Mouse (Mus musculus) liver, postnatal 0 days (tissue): ENCODE data around the gene Atp1a2. TPM values are rescaled to one million over a fixed set of nuclear protein-coding genes. Genes with fewer than 3 reads are reported as not detected.
A peak's percentile ranks its signal among the peaks of the same experiment; 100 is the strongest.

Experiments used
- ATAC-seq: fragments of 200-750 bp; cut with Nextera tagmentation; 2 replicates; pipeline ENCODE4 v1.8.0; 2017; ENCODE audit warnings: mild to moderate bottlenecking, moderate library complexity
- DNase-seq: peaks from one replicate; pipeline ENCODE4 v3.0.0-alpha.2; 2016
- H3K27ac ChIP-seq: fragments of 300-500 bp; sonication (generic); 2 replicates; pipeline ENCODE4 v1.5.1; 2014; ENCODE audit warnings: antibody characterized with exemption, moderate library complexity, mild to moderate bottlenecking, low read depth
- H3K27me3 ChIP-seq: fragments of 300-500 bp; sonication (generic); 2 replicates; pipeline ENCODE4 v1.6.1; 2014; ENCODE audit warnings: low read length, control low read depth, mixed read lengths; ENCODE audit not compliant: insufficient read depth
- H3K36me3 ChIP-seq: fragments of 300-500 bp; sonication (generic); replicated peaks from 2 replicates; pipeline ENCODE4 v1.6.1; 2014; ENCODE audit warnings: mild to moderate bottlenecking, control low read depth, low read length, moderate library complexity, mixed read lengths; ENCODE audit not compliant: insufficient read depth
- H3K4me1 ChIP-seq: fragments of 300-500 bp; sonication (generic); 2 replicates; pipeline ENCODE4 v1.6.1; 2014; ENCODE audit warnings: antibody characterized with exemption, mild to moderate bottlenecking, control low read depth; ENCODE audit not compliant: insufficient read depth
- H3K4me2 ChIP-seq: fragments of 300-500 bp; sonication (generic); 2 replicates; pipeline ENCODE4 v1.6.1; 2014; ENCODE audit warnings: low read depth, mild to moderate bottlenecking, low read length, moderate library complexity, mixed read lengths
- H3K4me3 ChIP-seq: fragments of 300-500 bp; sonication (generic); 2 replicates; pipeline ENCODE4 v1.5.1; 2014; ENCODE audit warnings: low read depth, low read length
- H3K9ac ChIP-seq: fragments of 300-500 bp; sonication (generic); replicated peaks from 2 replicates; pipeline ENCODE4 v1.6.1; 2014; ENCODE audit warnings: mild to moderate bottlenecking, moderate library complexity
- H3K9me3 ChIP-seq: fragments of 300-500 bp; sonication (generic); 2 replicates; pipeline ENCODE4 v1.6.1; 2016; ENCODE audit warnings: mild to moderate bottlenecking, control low read depth, low read length, mixed read lengths
- CTCF ChIP-seq: sonication (generic); IDR thresholded peaks from 2 replicates; pipeline ENCODE4 v1.5.1; 2016; ENCODE audit warnings: antibody characterized with exemption, low read depth
- EP300 ChIP-seq: IDR thresholded peaks from 2 replicates; pipeline ENCODE4 v1.6.1; 2016; ENCODE audit warnings: antibody characterized with exemption, low read depth, mild to moderate bottlenecking
- WGBS: fragments of 180-500 bp; shearing (Covaris S2); extraction: QIAGEN DNeasy Blood & Tissue Kit; methylation state at CpG from one replicate; pipeline ENCODE4 v1.1.7; 2014; ENCODE audit not compliant: insufficient replicate concordance; 5-methylcytosine and 5-hydroxymethylcytosine counted together
- polyA plus RNA-seq: library from polyadenylated mRNA; unstranded; fragments of >200 nt; fragmentation: Nextera tagmentation; extraction: Ambion mirVana; gene quantifications from 2 replicates; pipeline ENCODE4 v1.2.1, GENCODE M21; 2015

Atp1a2 gene
- polyA plus RNA-seq, 1 experiment from 2014 or later, result 0.29 TPM

DNA sequence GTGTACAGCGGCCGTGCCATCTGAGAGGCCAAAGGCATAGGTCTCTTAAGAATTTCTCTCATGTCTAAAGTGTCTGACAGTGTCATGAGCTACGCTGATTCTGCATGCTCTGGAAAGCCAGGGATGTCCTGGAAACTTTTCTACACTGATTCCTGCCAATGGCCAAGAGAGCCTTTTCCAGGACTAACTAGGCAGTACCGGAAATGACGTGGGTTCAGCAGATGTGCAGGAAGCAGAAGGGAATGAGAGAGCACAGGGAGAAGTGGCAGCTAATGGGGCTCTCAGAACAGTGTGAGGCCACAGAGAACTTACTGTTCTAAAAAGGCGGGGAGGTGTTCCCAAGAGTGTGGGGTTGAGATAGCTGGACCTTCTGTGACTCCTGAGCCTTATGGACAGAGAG, 24.5 kb downstream of the Atp1a2 start:
- TF ChIP-seq EP300, result no peak
- no peak for TF ChIP-seq CTCF
- H3K36me3 ChIP-seq, result no peaks in the 10 kb centered on the region
- peaks cover 7% of the 10 kb centered on the region; the same call in 1 of the 2 replicates for H3K4me1 ChIP-seq
- 81% methylated on average over 6 of the region's 6 CpGs for WGBS
- H3K9me3 ChIP-seq, result no peaks in the 10 kb centered on the region
- no peak overlapping the region for H3K9ac ChIP-seq
- no peaks in the 10 kb centered on the region for H3K27me3 ChIP-seq
- ATAC-seq (no peak), DNase-seq (no peak)
- H3K4me2 ChIP-seq, result no peak overlapping the region
- no peak overlapping the region for H3K27ac ChIP-seq
- no peak overlapping the region for H3K4me3 ChIP-seq

DNA sequence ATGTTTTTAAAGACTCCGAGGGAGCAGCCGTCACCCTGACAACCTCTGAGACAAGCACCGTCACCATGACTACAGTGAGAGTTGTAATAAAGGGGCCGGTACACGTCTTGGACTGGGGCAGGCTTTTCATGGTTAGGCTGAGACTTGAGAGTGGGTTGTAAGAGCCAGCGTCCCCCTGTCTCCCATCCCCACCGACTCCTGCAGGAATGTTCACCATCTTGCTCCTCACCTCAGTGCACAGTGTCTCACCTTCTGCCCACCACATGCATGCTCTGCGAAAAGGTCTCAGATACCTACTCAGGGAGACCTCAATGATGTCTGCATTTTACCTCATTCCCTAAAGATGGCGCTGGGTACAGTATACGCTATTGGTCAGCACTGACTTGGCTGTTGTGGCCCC, 26.1 kb downstream of the Atp1a2 start:
- Histone ChIP-seq H3K27ac (no peak overlapping the region), H3K4me1 (peaks cover 7% of the 10 kb centered on the region; the same call in 1 of the 2 replicates), H3K9me3 (no peaks in the 10 kb centered on the region), H3K4me2 (no peak overlapping the region), H3K4me3 (no peak overlapping the region), H3K9ac (no peak overlapping the region), H3K36me3 (no peaks in the 10 kb centered on the region), H3K27me3 (no peaks in the 10 kb centered on the region)
- TF ChIP-seq CTCF (no peak), EP300 (no peak)
- 79% methylated on average over 10 of the region's 10 CpGs for WGBS
- ATAC-seq, result no peak
- no peak for DNase-seq

DNA sequence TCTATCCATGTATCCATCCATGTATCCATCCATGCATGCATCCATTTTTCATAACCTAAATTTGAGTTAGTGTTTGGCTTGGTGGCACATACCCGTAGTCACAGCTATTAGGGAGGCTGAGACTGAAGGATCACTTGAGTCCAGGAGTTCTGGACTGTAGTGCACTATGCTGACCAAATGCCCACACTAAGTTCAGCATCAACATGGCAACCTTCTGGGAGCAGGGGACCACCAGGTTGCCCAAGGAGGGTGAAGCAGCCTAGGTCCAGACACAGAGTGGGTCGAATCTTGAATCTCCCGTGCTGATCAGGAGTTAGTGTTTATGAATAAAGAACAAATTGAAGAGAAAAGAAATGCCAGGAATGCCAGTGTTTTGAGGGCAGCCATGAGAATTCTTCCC, 26.7 kb downstream of the Atp1a2 start:
- H3K27me3 ChIP-seq, result no peaks in the 10 kb centered on the region
- H3K9me3 ChIP-seq, result no peaks in the 10 kb centered on the region
- 87% methylated on average over 3 of the region's 3 CpGs for WGBS
- H3K9ac ChIP-seq, result no peak overlapping the region
- ATAC-seq, result no peak
- H3K4me2 ChIP-seq, result no peak overlapping the region
- DNase-seq, result no peak
- H3K4me1 ChIP-seq, result peaks cover 7% of the 10 kb centered on the region; the same call in 1 of the 2 replicates
- TF ChIP-seq CTCF (no peak), EP300 (no peak)
- no peak overlapping the region for H3K4me3 ChIP-seq
- no peak overlapping the region for H3K27ac ChIP-seq
- H3K36me3 ChIP-seq, result no peaks in the 10 kb centered on the region

DNA sequence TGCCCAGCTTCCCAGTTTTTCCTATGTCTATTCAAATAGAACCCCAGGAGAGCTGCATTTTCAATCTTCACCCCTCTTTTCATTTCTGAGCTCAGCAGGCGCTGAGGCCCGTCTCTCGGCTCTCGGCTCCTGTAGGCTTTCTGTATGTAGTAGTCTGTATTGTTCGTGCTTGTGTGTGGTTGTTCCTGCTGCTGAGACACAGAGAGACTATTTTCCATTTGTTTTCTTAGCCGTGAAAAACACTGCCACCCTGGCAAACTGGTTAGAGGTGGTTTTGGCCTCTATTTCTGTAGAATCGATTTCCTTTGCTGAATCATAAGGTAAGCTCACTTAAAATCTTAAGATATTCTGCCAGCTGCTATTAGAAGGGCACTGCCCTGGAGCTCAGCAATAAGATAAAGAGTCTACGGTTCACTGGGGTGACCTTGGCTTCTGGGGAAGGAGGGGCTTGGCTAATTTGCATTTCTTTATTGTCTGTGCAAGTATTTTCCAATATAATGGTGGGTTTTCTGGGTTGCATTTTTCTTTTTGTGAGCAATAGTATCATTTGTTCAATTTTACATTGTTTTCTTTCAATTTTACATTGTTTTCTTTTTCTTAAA, 36.3 kb downstream of the Atp1a2 start, which contains the start of gene Igsf8:
Gene Igsf8 (plus strand): TSS at position 165 of the 602 bp plus-strand sequence.
- no peaks in the 10 kb centered on the region for H3K4me1 ChIP-seq
- TF ChIP-seq EP300, result no peak
- TF ChIP-seq CTCF, result no peak
- 75% methylated on average over 8 of the region's 8 CpGs for WGBS
- no peak within 1 kb of the TSS for H3K9ac ChIP-seq
- H3K27me3 ChIP-seq, result no peaks in the 10 kb centered on the region
- H3K27ac ChIP-seq, result no peak within 1 kb of the TSS
- H3K36me3 ChIP-seq, result no peaks in the 10 kb centered on the region
- no peak within 1 kb of the TSS for H3K4me2 ChIP-seq
- ATAC-seq (no peak), DNase-seq (no peak)
- no peak within 1 kb of the TSS for H3K4me3 ChIP-seq
- no peaks in the 10 kb centered on the region for H3K9me3 ChIP-seq

DNA sequence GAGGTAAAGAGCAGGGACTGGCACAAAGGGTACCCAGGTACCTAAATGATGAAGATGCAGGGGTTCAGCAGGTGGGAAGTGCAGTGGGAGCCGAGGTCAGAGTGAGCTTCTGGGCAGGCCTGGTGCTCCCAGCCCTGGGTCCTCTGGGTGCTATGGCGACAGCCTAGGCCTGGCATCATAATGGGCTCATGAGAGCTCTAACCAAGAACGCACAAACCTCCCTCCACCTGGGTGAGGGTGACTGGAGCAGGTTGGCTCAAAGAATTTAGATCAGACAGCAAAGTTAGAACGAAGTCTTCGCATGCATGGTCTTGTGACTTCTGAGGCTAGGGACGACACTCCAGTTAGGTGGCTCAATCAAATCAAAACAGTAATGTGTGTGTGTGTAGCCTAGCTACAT, 39.5 kb downstream of the Atp1a2 start, which contains the start of gene Atp1a4:
Gene Atp1a4 (minus strand): TSS at position 101 of the 400 bp plus-strand sequence.
- Histone ChIP-seq H3K4me3 (no peak within 1 kb of the TSS), H3K27me3 (no peaks in the 10 kb centered on the region), H3K9ac (no peak within 1 kb of the TSS), H3K27ac (no peak within 1 kb of the TSS), H3K4me1 (no peaks in the 10 kb centered on the region), H3K36me3 (no peaks in the 10 kb centered on the region), H3K9me3 (no peaks in the 10 kb centered on the region), H3K4me2 (no peak within 1 kb of the TSS)
- 76% methylated on average over 6 of the region's 6 CpGs for WGBS
- ATAC-seq (no peak), DNase-seq (no peak)
- TF ChIP-seq CTCF (no peak), EP300 (no peak)

DNA sequence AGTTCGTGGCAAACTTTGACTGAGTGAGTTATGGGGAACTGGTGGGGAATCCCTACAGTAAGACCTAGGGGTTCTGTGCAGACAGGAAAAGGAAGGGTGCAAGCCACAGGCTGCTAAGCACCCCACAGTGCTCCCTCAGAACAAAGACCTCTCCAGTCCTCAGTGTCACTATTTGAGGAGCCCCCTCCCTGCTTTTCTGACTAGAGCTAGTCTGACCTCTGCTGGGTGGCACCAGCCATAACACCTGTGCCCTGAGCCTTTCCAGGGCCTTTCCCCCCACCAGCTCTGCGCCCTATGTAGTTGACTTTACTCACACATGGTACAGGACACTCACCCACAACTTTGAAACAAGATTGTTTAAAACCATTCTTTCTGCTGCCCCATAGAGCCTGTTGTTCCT, 50.2 kb downstream of the Atp1a2 start:
- no peak for DNase-seq
- no peak for ATAC-seq

More for the DNA sequence above, 50.2 kb downstream of the Atp1a2 start:
- Histone ChIP-seq H3K36me3 (no peaks in the 10 kb centered on the region), H3K9ac (no peak overlapping the region), H3K4me2 (no peak overlapping the region), H3K27ac (no peak overlapping the region), H3K27me3 (peaks cover 16% of the 10 kb centered on the region; the same call in 1 of the 2 replicates), H3K4me1 (no peaks in the 10 kb centered on the region), H3K9me3 (no peaks in the 10 kb centered on the region), H3K4me3 (no peak overlapping the region)
- 29% methylated on average over 2 of the region's 2 CpGs for WGBS
- peak; percentile 60 for TF ChIP-seq CTCF
- TF ChIP-seq EP300, result no peak
